Mouse (Mus musculus) brain, embryonic 14.5 days (tissue): ENCODE measurements at regions not wholly inside any gene's neighbourhood (a gene's known extent, or its start where the extent isn't known, plus 50 kb on each side); places are given as distances from the start of the nearest gene placed in this dataset.

Source experiments
- DNase-seq: peaks from one replicate; pipeline ENCODE4 v3.0.0-alpha.2; 2011; ENCODE audit warnings: low read depth
- CTCF ChIP-seq: fragments of 200-500 bp; IDR thresholded peaks from 2 replicates; pipeline ENCODE4 v1.5.1; 2012; ENCODE audit warnings: inconsistent platforms, mild to moderate bottlenecking, moderate library complexity, borderline replicate concordance; ENCODE audit not compliant: insufficient read depth, insufficient read length; ENCODE audit errors: extremely low read depth
- POLR2A ChIP-seq: fragments of 200-500 bp; IDR thresholded peaks from 2 replicates; pipeline ENCODE4 v1.6.1; 2012; ENCODE audit warnings: mild to moderate bottlenecking, inconsistent platforms, borderline replicate concordance; ENCODE audit not compliant: poor library complexity, insufficient read depth, insufficient read length, severe bottlenecking; ENCODE audit errors: extremely low read depth

GRCm38 (mm10) chr1:186312698-186313097 is 195.6 kb upstream of the Lyplal1 start:
- DNase-seq: no peak
- TF ChIP-seq POLR2A (no peak), CTCF (no peak)

GRCm38 (mm10) chr1:186312008-186312407 is 194.9 kb upstream of the Lyplal1 start:
- TF ChIP-seq POLR2A: no peak
- no peak for TF ChIP-seq CTCF
- no peak for DNase-seq

- no peak for DNase-seq
These were observed 190.5 kb upstream of the Lyplal1 start for GRCm38 (mm10) chr1:186307627-186308026.

GRCm38 (mm10) chr1:186297464-186297863 is 180.4 kb upstream of the Lyplal1 start:
- no peak for DNase-seq
- no peak for TF ChIP-seq CTCF
- no peak for TF ChIP-seq POLR2A

More at GRCm38 (mm10) chr1:186307627-186308026, 190.5 kb upstream of the Lyplal1 start:
- TF ChIP-seq CTCF (no peak), POLR2A (no peak)

DNA sequence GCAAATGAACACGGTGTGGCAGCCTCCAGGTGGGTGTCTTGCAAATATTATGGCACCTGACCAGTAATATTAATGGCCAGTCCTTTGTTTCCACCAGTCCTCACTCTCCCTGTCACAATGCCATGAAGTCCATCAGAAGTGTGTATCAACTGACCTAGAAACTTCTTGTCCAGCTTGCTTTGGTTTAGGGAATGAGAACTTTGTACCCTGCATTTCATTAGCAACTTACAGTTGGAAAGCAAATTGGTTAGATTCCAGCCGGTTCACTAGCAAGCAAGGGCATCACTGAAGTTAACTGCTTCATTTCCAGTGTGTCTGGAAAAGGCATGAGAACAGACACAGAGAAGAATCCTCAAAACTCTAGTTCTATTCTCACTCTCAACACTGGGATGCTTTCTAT is 178.1 kb upstream of the Lyplal1 start:
- TF ChIP-seq CTCF (no peak), POLR2A (no peak)
- no peak for DNase-seq

DNA sequence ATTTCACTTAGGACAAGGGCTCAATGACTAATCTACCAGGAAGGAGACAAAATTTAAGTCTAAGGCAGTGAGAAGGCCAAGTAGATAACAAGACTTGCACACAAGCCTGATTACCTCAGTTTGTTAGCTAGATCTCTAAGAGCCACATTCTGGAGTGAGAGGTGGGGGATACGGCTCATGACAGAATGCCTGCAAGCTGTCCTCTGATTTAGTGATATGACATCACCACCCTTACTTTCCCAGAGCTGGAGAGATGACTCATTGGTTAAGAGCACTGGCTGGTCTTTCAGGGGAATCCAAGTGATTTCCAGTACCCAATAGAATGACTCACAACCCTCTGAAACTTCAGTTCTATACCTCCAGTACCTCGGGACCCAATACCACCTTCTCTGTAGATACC is 177.5 kb upstream of the Lyplal1 start:
- TF ChIP-seq POLR2A (no peak), CTCF (no peak)
- no peak for DNase-seq

DNA sequence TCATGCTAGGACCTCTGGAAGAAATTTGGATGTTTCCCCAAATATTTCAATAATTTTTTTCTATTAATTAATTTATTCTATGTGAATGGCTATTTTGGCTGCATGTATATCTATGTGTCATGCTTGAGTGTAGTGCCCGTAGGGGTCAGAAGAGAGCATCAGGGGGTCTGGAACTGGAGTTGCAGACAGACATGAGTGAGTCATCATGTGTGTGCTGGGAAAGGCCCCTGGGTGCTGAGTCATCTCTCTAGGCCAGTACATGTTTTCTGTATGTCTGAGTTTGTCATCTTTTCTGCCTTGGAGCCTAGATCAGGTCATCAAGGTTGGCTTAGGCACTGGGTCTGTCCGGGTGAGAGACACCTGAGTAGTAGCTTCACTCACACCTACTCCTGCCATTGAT is 172.0 kb upstream of the Lyplal1 start:
- DNase-seq: no peak
- TF ChIP-seq CTCF (no peak), POLR2A (no peak)

DNA sequence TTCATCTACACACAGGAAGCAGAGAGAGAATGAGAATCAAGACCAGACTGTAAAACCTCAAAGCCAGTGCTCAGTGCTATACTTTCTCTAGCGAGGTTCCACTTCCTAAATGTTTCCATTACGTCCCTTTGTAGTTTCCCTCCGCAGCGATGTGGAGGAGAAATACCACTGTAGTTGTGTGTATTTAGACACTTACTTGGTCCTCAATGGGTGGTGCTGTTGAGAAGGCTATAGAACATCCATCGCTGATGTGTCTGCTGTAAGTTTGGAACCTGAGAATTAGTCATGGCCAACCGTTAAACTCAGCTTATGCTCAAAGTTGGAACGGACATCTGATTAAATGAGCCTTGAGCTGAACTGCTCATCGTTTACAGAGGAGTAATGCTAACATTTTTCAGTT is 170.7 kb upstream of the Lyplal1 start:
- TF ChIP-seq POLR2A (no peak), CTCF (no peak)
- DNase-seq: no peak

- TF ChIP-seq POLR2A: no peak
- peak; percentile 22 for DNase-seq
These were observed 169.3 kb upstream of the Lyplal1 start for GRCm38 (mm10) chr1:186286401-186286800.

DNA sequence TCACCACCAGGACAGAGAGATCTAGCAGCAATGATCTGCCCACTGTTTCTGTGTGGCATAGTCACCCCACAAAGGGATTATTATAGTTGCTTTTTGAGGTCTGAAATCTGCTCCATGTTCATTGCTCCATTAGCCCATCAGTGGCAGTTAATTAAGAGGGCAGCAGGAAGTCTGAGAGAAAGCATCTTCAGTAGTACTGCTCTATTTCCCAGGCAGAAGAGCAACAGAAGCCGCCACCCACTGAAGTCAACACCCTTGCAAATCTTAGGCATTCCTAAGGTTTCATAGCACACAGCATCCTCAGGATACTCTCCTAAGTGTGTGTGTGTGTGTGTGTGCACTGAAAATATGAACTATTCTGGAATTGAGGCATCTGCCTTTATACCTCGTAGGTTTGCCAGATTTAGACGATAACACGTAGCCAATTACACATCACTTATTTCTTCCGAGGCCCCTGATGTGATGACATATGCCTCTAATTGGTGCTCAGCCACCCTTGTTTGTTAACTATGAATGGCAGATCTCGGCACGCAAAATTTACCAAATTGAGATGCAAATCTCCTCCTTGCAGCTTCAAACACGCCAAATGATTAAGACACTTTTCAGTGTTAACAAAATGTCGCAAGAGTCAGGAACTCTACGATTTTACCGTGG is 161.0 kb upstream of the Lyplal1 start:
- DNase-seq: peak; percentile 91
- TF ChIP-seq POLR2A (no peak), CTCF (no peak)

GRCm38 (mm10) chr1:186271436-186271835 is 154.3 kb upstream of the Lyplal1 start:
- TF ChIP-seq POLR2A: no peak
- no peak for TF ChIP-seq CTCF
- no peak for DNase-seq

DNA sequence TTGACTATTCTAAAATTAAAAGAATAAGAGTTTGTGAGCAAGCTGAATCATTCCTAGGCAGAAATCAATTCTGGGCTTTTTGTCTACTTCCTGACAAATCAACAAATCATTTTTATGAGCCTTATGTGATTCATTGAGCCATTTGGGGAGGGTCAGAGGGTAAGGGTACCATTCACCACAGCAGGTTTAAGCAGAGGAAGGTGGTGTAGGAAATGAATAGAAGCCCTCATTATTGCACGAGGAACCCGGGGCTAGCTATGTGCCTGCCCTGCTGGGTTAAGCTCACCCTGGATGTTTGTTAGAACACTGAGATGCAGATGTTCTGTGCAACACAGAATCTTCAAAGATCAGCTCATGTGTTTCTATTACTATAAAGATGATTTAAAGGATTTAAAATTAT is 150.2 kb upstream of the Lyplal1 start:
- no peak for DNase-seq
- TF ChIP-seq CTCF: no peak
- TF ChIP-seq POLR2A: no peak
